23 mouse cellular contexts compared by ENCODE assay signal in genomic region chr15:101829441-101829840, GRCm38 (mm10). TPM values are rescaled to one million over a fixed set of nuclear protein-coding genes. Genes with fewer than 3 reads are reported as not detected.
"Had no signal": no experiment of that assay in that cellular context is flagged by ENCODE, and none has a peak within 500 bp of the region (broad histone marks: within the 10 kb centered on the region; RNA-seq: fewer than 3 reads in every experiment).

No protein-coding gene starts in this region.

- H3K4me2 ChIP-seq: lung, embryonic 14.5 days; midbrain, embryonic 11.5 days; midbrain, embryonic 13.5 days; midbrain, embryonic 15.5 days; neural tube, embryonic 12.5 days; stomach, embryonic 15.5 days had no signal

- ATAC-seq: midbrain, embryonic 13.5 days; midbrain, embryonic 15.5 days had no signal

- H3K9me3 ChIP-seq: midbrain, embryonic 13.5 days; midbrain, embryonic 15.5 days; neural tube, embryonic 12.5 days; stomach, embryonic 15.5 days had no signal

- H3K4me3 ChIP-seq: midbrain, embryonic 13.5 days; midbrain, embryonic 15.5 days; neural tube, embryonic 12.5 days; stomach, embryonic 15.5 days had no signal

- H3K9ac ChIP-seq: lung, embryonic 14.5 days; midbrain, embryonic 13.5 days; midbrain, embryonic 15.5 days; neural tube, embryonic 12.5 days; stomach, embryonic 15.5 days had no signal

- DNase-seq: lung, adult 18-20 months; lung, embryonic 14.5 days; lung, postnatal 10 days; lung, postnatal 4 days; right cerebral cortex, postnatal 14 days; thymus, adult 2 months; thymus, postnatal 25 days; thymus, postnatal 4 days had no signal

- H3K4me1 ChIP-seq: midbrain, embryonic 13.5 days; midbrain, embryonic 15.5 days; neural tube, embryonic 12.5 days; stomach, embryonic 15.5 days had no signal

- H3K27ac ChIP-seq: midbrain, embryonic 13.5 days; midbrain, embryonic 15.5 days; neural tube, embryonic 12.5 days; stomach, embryonic 15.5 days; stomach, postnatal 0 days had no signal

- H3K36me3 ChIP-seq: midbrain, embryonic 13.5 days; midbrain, embryonic 15.5 days; neural tube, embryonic 12.5 days; stomach, embryonic 15.5 days had no signal

- H3K27me3 ChIP-seq: midbrain, embryonic 13.5 days; midbrain, embryonic 15.5 days; neural tube, embryonic 12.5 days; stomach, embryonic 15.5 days had no signal

RNA-seq across cellular contexts. Expression of gene Krt2, which starts 11.5 kb away (rescaled TPM):
- total RNA-seq: megakaryocyte, adult 5-6 weeks; midbrain, postnatal 0 days; monocyte, adult 5-6 weeks; neutrophil, adult 5-6 weeks had no signal
- polyA plus RNA-seq: liver, embryonic 16.5 days; lung, embryonic 14.5 days; lung, embryonic 16.5 days; midbrain, embryonic 11.5 days; midbrain, embryonic 13.5 days; midbrain, embryonic 15.5 days; midbrain, postnatal 0 days; neural tube, embryonic 12.5 days; neural tube, embryonic 14.5 days; spleen, adult 2 months; stomach, embryonic 15.5 days; stomach, postnatal 0 days; testis, adult 2 months had no signal

RNA-seq across cellular contexts. Expression of gene Krt1, which starts 21.2 kb away (rescaled TPM):
- total RNA-seq: megakaryocyte, adult 5-6 weeks; monocyte, adult 5-6 weeks; neutrophil, adult 5-6 weeks had no signal
- polyA plus RNA-seq: liver, embryonic 16.5 days; testis, adult 2 months had no signal

RNA-seq across cellular contexts. Expression of gene Krt73, which starts 27.3 kb away (rescaled TPM):
- total RNA-seq: megakaryocyte, adult 5-6 weeks; monocyte, adult 5-6 weeks; neutrophil, adult 5-6 weeks had no signal
- polyA plus RNA-seq: liver, embryonic 16.5 days; lung, embryonic 14.5 days; lung, embryonic 16.5 days; spleen, adult 2 months; stomach, embryonic 15.5 days; stomach, postnatal 0 days had no signal

RNA-seq across cellular contexts. Expression of gene Krt77, which starts 40.1 kb away (rescaled TPM):
- total RNA-seq: monocyte, adult 5-6 weeks; neutrophil, adult 5-6 weeks had no signal
- polyA plus RNA-seq: liver, embryonic 16.5 days; lung, embryonic 14.5 days; lung, embryonic 16.5 days; midbrain, embryonic 11.5 days; midbrain, embryonic 13.5 days; neural tube, embryonic 12.5 days; spleen, adult 2 months had no signal

RNA-seq across cellular contexts. Expression of gene Krt72, which starts 43.2 kb away (rescaled TPM):
- total RNA-seq: megakaryocyte, adult 5-6 weeks; midbrain, postnatal 0 days; monocyte, adult 5-6 weeks; neutrophil, adult 5-6 weeks had no signal
- polyA plus RNA-seq: liver, embryonic 16.5 days; lung, embryonic 14.5 days; lung, embryonic 16.5 days; midbrain, embryonic 11.5 days; midbrain, embryonic 13.5 days; midbrain, embryonic 15.5 days; midbrain, postnatal 0 days; neural tube, embryonic 12.5 days; neural tube, embryonic 14.5 days; spleen, adult 2 months; stomach, embryonic 15.5 days; stomach, postnatal 0 days; testis, adult 2 months had no signal
